Mouse (Mus musculus) hematopoietic multipotent progenitor cell, adult 10-12 weeks (in vitro differentiated cells): ENCODE data around the gene Gm10974. TPM values are rescaled to one million over a fixed set of nuclear protein-coding genes. Genes with fewer than 3 reads are reported as not detected.

Experiments used
- polyA plus RNA-seq: library from polyadenylated mRNA; stranded (reverse); fragments of >175 nt; gene quantifications from 2 replicates; pipeline ENCODE4 v1.2.3, GENCODE M21; 2012; ENCODE audit warnings: low replicate concordance

Gene Gm10974
- polyA plus RNA-seq: not detected in 2 replicates

DNA sequence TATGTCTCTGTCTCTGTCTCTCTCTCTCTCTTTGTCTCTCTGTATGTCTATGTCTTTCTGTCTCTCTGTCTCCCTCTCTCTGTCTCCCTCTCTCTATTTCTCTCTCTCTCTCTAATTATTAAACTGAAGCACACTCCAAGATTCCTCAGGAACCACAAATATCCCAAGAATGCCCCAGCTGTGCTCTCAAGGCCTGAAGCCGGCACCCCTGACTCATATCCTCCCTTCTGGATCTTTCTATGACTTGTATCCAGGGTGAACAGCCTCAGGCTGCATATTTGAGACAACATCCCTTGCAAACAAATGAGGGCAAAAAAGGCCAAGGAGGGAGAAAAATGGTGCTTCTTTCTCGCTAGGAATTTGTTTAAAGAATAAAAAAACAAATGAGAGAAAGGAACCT, at the start of gene Gm10974:
TSS of gene Gm10974 (plus strand) at position 2 of the 400 bp plus-strand sequence.

DNA sequence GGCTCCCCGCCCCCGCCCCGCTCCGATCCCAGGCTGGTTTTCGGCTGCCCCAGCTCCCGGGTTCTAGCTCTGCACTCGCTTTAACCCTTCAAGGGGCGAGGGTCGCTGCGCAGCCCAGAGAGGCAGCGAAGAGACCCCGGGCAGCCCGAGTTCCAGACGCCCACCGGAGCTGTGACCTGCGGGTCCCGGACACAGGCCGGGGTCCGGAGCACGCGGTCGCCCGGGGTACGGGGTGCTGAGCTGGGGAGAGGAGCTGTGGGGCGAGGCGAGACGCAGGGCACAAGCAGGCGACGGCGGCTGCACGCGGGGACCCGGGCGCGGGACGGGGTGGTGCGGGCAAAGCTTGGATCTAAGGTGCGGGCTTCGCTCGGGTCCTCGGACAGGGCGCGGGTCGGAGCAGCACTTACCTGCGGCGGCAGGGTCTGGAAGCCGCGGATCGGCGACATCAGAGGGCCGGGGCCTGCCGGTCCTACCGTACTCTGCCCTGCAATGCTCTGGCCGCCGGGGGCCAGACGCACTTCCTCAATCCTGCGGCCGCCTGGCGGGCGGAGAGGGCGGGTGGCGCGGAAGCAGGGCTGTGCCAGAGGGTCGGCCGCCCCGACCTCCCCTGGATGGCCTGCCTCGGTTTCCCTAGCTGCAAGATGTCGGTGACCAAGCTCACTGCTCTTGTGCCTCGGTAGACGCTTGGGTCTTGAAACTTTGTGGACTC, 22.3 kb downstream of the Gm10974 start, which contains the start of gene Lrrk1:
TSS of gene Lrrk1 (minus strand) at position 538 of the 709 bp plus-strand sequence.

DNA sequence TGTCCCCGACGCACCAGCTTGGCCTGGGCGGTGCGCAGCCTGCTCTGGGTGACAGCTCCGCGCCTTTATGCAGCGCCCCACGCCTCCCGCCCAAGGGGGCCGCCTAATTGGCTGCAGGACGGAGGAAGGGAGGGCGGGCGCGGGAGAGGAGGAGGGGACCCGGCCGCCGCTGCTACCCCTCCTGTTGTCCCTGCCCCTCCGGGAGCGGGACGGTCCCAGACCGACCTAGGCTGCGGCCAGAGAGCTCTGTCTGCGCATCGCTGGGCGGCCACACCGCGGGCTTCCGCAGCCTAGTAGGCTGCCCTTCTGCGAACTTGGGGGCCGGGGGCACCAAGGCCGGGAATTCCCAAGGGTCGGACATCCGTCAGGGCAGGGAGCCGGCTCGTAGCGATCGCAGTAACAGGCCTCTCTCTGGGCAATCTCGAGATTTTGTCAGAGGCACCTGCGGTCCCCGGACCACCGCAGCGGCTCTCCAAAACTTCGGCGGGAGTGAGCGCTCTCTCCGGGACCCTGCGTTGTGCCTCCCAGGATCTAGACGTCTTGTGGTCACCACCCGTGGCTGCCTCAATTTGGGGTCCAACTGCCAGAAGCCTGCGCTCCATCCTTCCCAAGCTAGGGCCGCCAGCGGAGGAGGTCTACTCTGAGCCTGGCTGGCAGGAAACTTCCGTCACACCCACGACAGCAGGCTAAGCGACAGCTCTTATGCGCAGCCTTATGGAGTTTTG, 61.9 kb downstream of the Gm10974 start, which contains the start of gene Aldh1a3:
TSS of gene Aldh1a3 (minus strand) at position 81 of the 725 bp plus-strand sequence.

Other genes starting within 250 kb of the Gm10974 start
- gene Lrrk1, start 22.4 kb downstream of the Gm10974 start, polyA plus RNA-seq: 9.9 and 21.7 TPM in 2 replicates
- gene Aldh1a3, start 61.6 kb downstream of the Gm10974 start, polyA plus RNA-seq: 0.11 and 0.17 TPM in 2 replicates